Mouse (Mus musculus) thymus, adult 2 months (tissue): ENCODE measurements around the gene Duox1.

ENCODE experiments used
- CTCF ChIP-seq: fragments of 200-500 bp; IDR thresholded peaks from 2 replicates; pipeline ENCODE4 v1.5.1; 2012; ENCODE audit warnings: mild to moderate bottlenecking, control low read depth, low read length, moderate library complexity, borderline replicate concordance; ENCODE audit not compliant: control insufficient read depth, poor library complexity, insufficient read depth; ENCODE audit errors: extremely low read depth
- POLR2A ChIP-seq: fragments of 200-500 bp; IDR thresholded peaks from 2 replicates; pipeline ENCODE4 v1.6.1; 2012; ENCODE audit warnings: mild to moderate bottlenecking, low read length, control low read depth, moderate library complexity; ENCODE audit not compliant: control insufficient read depth, poor library complexity, insufficient read depth; ENCODE audit errors: extremely low read depth

GRCm38 (mm10) chr2:122381329-122382103 is 66.0 kb downstream of the Duox1 start:
- TF ChIP-seq POLR2A, result no peak
- no peak for TF ChIP-seq CTCF
